Mouse (Mus musculus) cerebellum, adult 11-12 months (tissue): ENCODE measurements around the gene Cebpg.

Experiments
- DNase-seq: peaks from one replicate; pipeline ENCODE4 v3.0.0; 2022

Cebpg gene

DNA sequence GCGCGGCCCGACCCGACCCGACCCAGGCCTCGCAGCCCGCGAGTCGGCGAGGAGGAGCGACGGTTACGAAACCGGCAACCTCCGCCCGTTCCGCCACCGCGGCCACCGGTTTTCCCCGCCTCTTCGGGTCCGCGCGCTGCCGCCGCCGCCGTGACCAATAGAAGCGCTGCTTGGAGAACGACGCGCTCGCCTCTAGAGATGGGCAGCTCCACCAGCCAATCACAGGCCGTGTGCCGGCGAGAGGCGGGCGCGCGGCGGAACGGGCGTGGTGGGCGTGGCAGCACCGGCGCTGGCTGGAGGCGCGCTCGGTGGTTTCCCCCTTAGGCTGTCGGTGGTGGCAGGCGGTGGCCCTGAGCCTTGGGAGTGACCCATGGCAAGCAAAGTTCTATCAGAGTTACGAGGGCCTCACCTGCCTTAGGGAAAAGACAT is at the start of gene Cebpg:
TSS of gene Cebpg (minus strand) at position 138 of the 429 bp plus-strand sequence.
- DNase-seq = peak; percentile 96

DNA sequence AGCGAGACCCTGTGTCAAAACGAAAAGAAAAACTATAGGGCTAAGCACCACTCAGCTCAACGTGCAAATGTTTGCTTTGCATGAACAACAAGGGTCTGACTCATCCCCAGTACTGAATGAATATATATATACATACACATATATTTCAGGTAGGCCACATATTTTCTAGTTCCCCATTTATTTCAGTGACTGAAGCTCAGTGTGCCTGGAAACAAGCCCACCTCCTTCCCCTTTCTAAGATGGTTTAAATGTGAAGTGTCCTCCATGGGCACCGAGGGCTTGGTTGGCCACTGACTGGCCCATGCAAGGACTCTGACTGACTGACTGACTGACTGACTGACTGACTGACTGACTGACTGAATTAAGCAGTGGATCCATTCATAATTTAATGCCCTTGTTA is 43.2 kb upstream of the Cebpg start:
- no peak for DNase-seq

DNA sequence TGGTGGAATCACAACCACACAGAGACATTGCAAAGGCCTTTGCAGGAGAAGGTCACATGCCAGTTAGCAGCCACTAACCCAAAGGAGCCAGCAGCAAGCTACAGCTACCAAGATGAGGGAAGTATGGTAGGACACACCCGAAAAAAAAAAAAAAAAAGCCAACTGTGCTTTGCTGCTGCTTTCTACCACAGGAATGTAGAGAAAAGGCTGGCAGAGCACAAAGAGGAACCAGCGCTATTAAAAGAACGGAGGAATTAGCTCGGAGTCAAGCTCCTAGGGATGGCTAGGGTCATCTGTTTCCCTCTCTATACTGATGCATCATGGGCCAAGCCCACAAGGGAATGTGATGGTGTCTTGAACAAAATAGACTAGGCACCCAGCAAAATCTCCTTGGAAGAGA is 42.4 kb upstream of the Cebpg start:
- no peak for DNase-seq

DNA sequence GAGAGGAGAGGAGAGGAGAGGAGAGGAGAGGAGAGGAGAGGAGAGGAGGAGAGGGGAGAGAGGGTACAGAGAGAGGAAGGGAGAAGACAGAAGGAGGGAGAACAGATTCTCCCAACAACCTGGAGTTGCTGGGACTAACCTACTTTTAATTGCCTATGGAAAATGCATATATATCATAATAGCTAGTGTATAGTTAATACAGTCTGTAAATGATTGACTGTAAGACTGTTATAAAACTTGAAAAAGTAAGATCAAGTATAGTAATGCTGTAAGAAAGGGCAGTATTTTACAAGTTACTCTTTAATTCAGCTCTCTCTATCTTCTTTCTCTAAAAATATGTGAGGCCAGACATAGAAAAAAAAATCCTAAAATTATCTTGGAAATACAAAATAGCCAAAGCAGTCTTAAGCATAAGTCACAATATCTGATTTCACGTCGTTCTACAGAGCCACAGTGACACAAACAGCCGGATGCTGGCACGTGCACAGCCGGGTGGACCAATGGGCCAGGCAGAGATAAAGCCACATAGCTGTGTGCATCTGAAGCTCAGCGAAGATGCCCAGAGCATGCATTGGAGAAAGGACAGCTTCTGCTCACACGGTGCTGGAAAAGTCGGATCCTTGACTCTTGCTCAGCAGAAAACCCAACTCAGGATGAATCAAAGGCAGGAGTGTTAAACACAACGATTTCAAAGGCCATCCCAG is 38.8 kb upstream of the Cebpg start:
- no peak for DNase-seq

DNA sequence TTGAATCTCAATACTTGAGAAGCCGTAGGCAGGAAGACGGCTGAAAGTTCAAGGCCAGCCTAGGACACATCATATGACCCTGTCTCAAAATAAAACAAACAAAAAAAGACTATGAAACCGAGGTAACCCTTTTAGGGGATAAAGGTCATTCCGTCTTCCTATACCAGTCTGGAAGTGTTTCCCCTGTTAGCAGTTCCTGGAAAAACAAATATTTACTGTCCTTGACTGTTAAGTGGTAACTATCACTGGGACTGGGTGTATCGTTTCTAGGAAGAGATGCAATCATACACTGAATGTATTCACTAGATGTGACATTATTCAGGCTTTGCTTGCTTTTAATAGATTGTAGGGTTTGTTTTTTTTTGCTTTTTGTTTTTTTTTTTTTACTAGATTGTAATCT is 34.2 kb upstream of the Cebpg start:
- no peak for DNase-seq

DNA sequence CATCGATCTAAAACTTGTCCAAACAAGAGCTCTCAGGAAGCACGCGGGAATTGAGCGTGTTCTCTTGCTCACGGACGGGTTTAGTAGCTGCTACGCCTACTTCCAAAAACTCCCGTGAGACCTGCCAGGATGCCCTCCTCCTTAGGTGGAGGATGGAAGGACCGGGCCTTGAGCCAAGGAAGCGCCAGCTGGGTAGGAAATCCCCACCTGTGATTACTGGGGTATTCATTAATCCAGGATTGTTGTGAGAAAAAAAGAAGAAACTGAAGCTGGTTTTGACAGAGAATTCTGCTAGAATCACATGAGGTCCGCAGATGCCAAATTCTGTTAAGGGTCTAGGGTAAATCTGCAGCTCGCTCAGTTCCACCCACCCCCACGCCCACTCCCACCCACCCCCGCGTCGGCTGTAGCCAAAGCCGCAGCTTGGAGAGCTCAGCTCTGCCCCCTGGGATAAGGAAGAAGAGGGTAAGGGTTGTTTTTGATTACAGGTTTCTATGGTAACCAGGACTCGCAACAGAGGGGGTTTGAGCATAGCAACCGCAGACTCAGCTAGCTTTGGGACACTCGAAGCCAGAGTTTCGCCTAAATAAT is 30.0 kb upstream of the Cebpg start:
- peak; percentile 13 for DNase-seq

DNA sequence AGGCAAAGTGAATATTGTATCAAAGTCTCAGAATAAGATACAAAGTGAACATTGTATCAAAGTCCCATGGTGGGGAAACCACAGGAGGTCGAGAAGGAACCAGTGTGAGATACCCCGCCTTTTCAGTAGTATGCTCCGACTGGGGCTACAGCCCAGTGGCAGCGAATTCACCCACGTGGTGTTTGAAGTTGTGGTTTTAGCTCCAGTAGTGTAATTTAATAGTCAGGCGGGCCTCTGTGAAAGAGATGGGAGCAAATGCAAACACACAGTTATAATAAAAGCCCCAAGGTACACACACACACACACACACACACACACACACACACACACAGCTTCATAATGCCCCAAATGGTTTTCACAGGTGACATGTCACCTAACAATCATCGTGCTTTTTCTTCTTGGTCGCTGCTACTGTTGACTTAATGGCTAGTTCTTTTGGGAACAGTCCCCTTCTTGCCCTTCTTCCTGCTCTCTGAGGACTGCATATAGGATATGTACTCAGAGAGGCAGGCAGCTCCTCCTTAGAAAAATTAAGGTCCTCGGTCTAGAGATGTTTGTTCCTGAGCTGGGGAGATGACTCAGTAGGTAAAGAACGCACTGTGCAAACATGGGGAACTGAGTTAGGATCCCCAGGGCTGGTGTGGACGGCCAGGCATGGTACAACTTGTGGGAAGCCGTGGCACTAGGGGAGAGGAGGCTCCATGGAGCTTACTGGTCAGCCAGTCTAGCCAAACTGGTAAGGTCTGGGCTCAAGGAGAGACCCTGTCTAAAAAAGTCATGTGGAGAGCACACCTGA is 28.4 kb upstream of the Cebpg start:
- no peak for DNase-seq

DNA sequence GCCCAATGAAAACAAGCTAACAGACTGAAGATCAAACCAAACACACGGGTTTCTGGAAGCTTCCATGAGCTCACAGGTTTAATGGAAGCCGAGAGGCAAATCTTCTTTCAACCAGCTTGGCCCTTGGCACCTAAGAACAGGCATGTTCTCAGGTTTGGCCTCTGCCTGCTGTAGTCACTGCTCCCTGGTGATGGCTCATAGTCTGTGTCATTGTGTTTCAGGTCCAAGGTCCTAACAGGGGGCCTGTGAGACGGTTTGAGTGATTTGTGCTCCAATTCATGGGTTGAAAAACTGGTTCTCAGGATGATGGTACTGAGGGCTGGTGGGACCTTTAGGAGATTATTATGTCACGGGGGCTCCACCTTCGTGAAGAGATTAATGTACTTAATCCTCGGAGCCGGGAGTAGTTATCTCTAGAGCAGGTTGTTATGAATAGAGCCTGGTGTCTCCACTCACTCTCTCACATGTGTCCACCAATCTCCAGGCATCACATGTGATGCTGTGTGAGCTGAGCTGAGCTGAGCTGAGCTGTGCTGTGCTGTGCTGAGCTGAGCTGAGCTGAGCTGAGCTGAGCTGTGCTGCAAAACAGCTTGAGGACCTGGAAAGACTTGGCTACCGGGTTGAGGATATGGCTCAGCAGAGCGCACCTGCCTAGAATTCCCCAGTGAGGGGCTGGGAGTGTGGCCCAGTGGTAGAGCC is 25.2 kb upstream of the Cebpg start:
- DNase-seq = no peak

DNA sequence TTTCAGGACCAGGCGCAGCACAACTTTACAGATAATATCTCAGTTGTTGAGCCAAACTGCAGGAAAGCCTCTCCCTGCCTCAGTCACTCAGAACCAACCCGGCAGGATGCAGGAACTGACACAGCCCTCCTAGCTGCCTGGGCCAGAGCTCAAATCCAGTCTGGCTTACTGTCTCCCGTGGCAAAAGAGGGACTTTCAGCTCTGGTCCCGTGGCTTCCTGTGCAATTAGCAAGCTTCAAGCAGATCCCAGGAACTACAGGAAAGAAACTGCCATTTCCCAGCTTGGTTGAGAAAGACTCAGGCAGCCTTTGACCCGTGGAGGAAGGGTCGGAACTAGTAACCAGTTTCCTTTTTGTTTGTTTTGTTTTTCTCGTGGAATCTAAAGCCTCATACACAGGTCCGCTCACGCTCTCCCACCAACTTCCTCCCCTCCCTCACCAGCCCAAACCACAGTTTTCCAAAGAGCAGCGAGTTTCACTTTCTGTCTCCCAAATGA is 24.5 kb upstream of the Cebpg start:
- DNase-seq = no peak

DNA sequence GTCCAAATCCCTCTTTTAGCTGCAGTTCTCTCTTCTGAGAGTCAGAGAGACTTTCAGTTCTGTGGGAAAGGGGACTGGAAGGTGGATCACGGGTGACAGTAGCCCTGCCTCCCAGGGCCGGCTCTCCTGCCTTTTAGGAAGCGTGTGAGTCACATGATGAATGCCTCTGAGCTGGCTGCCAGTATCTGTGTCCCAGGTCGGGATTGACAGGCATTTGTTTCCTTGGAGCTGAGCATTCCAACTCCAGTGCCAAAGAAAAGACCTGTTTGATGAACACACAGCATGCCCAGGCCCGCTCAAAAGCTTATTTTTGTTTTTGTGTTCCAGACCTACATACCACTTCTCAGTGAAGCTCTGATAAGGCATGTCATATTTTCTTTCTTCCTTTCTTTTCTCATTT is 20.3 kb upstream of the Cebpg start:
- no peak for DNase-seq

DNA sequence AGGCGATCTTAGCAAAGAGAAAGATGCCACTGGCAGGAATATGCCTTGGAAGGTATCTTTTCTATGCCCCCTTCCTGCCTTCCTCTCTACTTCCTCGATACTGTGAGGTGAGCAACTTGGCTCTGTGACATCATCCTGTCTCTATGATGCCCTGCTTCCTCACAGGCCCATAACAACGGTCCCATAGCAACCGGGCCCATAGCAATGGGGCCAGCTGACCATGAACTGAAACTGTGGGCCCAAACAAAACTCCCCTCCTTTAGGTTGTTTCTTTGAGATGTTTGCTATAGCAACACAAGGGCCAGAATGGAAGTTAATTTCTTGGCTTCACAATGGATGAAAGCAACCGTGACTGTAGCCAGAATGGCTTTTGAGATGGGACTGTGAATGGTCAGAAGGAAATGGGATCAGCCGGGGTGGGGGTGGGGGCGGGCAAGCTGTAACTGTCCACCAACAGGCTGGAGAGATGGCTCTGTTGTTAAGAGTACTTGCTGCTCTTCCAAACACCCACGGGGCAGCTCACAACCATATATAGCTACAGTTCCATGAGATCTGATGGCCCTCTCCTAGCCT is 10.4 kb upstream of the Cebpg start:
- DNase-seq = no peak

DNA sequence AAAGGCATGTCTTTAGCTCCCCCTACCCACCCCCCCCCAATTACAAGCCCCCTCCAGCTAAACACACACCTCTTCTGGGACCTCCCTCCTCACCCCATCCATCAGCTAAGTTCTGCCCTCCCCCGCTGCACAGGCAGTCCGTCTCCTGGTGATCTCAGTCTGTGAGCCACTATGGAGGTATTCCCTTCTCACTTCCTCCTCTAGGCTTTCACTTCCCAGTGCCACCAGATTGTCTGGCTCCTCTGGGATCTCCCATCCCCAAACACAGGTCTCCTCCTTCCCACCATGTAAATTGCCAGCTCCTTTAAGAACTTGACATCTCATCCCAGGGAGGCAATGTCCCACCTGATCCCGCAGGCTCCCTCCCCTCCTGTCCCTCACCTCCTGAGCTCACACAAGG is 9.6 kb upstream of the Cebpg start:
- DNase-seq = no peak

DNA sequence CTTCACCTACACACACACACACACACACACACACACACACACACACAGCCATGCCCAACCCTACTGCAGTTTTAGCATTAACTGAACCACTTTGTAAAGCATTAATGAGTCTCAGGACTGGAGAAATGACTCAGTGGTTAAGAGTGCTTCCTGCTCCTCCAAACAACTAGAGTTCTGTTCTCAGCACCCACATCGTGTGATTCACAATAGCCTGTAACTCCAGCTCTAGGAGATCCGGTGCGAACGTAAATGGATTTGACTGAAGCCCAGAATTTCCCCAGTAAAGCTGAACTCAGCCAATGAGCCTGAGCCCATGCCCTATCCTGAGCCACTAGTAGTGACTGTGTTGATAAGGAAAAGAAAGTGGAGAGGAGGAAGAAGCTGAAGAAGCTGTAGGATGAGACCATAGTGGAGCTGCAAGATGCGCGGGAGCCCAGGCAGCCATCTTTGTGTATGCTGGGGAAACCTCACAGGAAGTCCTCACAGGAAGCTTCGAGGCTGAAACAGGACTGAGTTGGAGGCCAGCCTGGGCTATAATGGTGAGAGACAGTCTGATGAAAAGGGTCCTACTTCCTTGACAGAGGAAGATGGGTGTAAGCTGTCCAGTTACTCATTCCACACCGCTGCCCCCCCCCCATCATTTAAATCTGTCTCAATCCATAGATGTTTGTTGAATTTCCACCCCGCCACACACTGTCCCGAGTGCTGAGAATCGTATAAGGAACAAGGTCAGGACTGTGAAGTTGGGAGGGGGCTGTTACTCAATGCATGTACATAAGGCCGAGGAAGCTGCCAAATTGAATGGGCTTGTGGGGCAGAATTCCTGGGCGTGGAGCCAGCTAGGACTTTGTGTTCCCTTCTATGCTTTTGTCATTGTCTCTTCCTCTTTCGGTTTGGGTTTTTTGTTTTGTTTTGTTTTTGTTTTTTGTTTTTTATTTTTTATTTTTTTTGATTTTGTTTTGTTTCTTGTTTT is 8.2 kb upstream of the Cebpg start:
- DNase-seq = no peak

DNA sequence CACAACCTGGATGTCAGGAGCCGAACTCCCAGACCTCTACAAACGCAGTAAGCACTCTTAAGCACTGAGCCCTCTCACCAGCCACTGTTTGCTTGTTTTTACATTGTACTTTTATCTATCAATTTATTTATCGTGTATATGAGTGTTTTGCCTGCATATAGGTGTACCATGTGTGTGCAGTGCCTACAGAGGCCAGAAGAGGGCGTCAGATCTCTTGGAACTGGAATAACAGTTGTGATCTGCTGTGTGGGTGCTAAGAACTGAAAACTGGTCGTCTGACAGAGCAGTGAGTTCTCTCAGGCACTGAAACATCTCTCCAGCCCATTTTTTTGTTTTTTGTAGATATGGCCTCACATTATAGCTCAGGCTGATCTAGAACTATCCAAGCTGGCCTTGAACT is 3.1 kb upstream of the Cebpg start:
- DNase-seq = no peak

DNA sequence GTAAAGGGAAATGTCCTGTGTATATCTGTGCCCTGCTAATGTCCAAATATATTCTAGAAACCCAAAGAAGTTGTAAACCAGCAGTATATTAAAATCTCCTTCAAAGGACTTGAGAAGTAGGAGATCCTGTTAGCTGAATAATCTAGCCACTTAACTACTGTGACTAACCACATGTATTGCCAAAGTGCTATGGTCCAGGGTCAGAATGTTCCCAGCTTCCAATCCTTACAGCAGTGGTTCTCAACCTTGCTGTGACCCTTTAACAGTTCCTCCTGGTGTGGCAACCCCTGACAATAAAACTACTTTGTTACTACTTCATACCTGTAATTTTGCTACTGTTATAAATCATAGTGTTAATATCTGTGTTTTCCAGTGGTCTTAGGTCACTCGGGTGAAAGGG is 2.0 kb upstream of the Cebpg start:
- no peak for DNase-seq

DNA sequence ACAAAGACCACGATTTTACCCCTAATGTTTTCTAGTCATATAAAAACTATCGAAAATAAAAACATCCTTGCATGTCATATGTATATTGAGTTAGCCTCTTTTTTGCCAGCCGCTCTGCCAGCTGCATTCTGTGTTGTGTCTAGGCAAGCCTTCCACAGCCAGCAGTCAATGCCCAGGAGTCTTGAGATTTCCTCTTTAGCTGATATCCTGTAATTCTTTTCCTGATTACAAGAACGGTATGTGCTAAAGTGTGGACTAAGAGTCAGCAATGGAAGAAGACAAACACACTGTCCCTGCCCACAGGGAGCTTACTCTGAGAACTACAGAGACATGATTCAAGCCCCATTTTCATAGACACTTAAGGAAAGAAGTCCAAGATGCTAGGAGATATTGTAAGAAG is 1.2 kb upstream of the Cebpg start:
- no peak for DNase-seq

DNA sequence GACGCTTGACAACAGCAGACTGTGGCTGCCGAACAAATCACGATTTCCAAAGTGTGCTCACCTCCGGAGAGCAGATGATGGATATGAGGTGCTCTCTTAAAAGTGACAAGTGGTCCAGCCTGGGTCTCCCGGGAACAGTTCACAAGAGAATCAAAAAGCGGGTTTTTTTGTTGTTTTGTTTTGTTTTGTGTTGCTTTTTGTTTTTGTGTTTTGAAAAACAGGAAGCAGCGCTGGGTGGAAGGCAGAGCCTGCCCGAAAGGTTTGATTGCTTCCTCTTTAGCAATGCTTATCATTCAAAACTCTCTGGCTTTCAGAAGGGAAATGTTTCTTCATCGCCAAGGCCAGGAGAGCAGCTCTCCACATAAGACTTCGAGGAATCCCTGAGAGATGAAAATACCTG is 626 bp upstream of the Cebpg start:
- no peak for DNase-seq

DNA sequence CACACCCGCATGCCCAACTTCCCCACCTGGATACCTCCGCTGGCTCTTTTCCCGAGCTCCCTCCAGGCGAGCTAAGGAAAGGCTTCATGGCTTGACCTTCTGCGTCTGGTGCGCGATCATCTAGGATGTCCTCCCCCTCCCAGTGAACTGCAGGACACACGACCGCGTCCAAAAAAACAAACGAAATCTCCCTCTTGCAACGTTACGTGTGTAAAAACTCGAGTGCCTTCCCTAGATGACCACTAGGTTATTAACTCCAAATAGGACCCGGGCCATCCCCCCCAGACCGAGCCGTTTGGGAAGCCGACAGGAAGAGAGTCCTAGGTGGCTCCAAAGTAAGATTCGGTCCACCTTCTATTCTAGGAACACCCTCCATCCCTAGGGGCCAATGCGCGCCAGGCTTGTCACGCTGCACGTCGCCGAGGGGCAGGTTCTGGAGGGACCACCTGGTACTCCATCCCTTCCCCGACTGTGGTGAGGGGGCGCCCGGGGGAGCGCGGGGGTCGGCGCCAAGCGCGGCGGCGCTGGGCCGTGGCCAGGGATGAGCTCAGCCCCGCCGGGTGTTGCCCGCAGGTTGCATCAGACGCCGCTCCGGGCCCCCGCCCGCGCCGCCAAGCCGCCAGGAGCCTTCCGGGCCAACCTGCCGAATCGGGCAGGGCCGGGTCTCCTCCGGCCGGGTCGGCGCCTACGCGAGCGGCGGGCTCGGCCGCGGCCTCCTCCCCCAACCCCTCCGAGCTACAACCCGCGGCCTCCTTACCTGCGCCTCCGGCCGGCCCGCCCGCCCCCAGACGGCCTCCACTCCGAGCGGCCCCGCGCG is 546 bp downstream of the Cebpg start:
- DNase-seq = peak; percentile 81

DNA sequence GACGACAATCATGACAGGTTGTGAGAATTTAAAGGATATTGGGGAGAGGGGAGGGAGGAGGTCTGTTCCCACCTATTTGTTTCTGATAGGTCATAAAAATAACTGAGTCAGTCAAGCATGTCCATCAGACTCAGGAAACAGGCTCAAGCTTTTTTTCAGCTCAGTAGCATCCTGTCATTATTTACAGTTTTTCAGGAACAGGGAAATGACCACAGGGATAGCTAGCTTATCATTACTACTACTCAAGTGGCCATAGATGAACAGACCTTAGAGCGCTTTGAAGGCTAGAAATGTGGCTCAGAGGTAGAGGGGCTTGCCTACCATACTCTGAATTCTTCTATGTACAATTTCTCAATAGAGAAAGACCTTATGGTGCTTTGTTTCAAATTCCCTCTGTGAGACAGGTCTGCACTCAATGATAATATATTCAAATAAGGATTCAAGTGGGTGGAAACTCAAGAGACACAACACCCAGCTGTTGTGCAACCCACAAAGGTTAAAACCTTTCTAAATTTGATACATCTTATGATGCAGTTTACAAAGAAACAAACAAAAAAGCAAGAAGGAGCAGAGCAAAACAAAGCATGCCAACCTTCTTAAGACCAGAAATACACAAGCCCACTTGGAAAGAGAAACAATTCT is 1.3 kb downstream of the Cebpg start:
- no peak for DNase-seq

DNA sequence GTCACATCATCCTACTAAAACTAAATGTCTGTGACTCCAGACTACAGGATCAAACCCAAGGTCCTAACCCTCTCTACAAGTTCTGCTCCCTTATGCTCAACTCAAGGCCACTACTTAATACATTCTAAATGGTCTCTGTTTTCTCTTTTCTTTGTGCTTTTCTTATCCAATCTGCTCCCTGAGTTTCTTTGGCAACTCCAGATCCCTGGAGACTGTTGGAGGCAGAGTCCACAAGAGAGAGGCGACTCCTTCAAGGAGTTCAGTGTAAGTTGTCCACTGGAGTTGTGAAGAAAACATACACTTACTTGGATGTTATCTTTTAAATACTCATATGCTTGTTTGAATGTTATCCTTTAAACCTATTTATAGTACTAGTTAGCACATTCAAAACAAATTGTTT is 2.1 kb downstream of the Cebpg start:
- DNase-seq = no peak
